Mouse (Mus musculus): ENCODE results near the gene Abhd6.

The Abhd6 gene

DNA sequence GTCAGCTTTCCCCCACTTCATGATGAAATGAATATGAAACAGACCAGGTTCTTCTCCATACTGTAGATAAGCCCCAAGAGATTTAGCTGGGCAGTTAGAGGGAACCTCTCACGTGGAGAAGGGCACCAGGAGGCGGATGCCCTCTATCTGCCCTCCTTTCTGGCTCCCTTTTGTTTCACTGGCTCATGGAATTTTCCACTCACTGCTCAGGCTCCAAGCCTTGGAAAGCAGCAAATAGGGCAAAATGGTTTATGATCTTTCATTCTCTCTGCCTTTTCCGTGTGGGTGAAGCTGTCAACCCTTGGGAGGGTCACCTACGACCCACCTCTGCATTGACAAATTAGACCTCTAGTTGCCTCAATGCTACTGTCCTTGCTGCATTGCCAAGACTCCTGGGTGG is 27.8 kb downstream of the Abhd6 start:
- DNase-seq (ENCODE audit: extremely low spot score): no peak

- DNase-seq (ENCODE audit: extremely low spot score): no peak
Observed at GRCm38 (mm10) chr14:8032087-8032944, 29.6 kb downstream of the Abhd6 start.

GRCm38 (mm10) chr14:8034561-8034960 is 31.9 kb downstream of the Abhd6 start:
- no peak for DNase-seq (ENCODE audit: extremely low spot score)

GRCm38 (mm10) chr14:8035951-8036350 is 33.2 kb downstream of the Abhd6 start:
- no peak for DNase-seq (ENCODE audit: extremely low spot score)

DNA sequence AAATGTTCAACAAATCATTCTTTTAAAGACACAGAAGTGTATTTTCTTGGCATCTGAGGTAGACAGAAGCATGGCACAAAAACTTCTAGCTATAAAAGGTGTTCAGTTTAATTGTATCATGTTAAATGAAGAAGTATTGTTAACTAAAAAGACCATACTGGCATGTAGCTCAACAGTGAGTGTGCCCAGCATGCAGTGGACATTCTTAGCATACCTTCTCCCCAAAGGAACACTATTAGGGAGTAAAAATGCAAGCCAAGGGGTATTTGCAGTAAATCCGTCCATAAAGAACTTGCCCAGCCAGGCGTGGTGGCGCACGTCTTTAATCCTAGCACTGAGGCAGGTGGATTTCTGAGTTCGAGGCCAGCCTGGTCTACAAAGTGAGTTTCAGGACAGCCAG is 33.7 kb downstream of the Abhd6 start:
- DNase-seq (ENCODE audit: extremely low spot score): no peak

GRCm38 (mm10) chr14:8038150-8038549 is 35.4 kb downstream of the Abhd6 start:
- no peak for DNase-seq (ENCODE audit: extremely low spot score)

GRCm38 (mm10) chr14:8038791-8039448 is 36.2 kb downstream of the Abhd6 start:
- no peak for DNase-seq (ENCODE audit: extremely low spot score)

GRCm38 (mm10) chr14:8040179-8040578 is 37.5 kb downstream of the Abhd6 start:
- DNase-seq (ENCODE audit: extremely low spot score): no peak

GRCm38 (mm10) chr14:8040911-8041678 is 38.4 kb downstream of the Abhd6 start:
- no peak for DNase-seq (ENCODE audit: extremely low spot score)

- DNase-seq (ENCODE audit: extremely low spot score): no peak
Observed at GRCm38 (mm10) chr14:8042120-8042519, 39.4 kb downstream of the Abhd6 start.

DNA sequence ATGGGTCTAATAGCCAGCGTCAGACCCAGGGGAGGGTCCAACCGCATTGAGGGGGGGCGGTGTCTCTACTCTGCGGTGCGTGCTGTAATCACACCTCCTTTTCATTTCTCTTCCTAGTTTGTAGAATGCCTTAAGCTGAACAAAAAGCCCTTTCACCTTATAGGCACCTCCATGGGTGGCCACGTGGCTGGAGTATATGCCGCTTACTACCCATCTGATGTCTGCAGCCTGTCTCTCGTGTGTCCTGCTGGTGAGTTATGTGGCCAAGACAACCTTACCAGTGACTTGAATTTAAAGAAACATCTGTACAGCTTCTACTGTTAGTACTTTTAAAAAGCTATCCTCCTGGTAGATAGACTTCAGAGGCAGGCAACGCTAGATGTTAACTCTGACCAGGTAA is 39.9 kb downstream of the Abhd6 start:
- no peak for DNase-seq (ENCODE audit: extremely low spot score)

- DNase-seq (ENCODE audit: extremely low spot score): no peak
Observed at GRCm38 (mm10) chr14:8044330-8044729, 41.6 kb downstream of the Abhd6 start.

DNA sequence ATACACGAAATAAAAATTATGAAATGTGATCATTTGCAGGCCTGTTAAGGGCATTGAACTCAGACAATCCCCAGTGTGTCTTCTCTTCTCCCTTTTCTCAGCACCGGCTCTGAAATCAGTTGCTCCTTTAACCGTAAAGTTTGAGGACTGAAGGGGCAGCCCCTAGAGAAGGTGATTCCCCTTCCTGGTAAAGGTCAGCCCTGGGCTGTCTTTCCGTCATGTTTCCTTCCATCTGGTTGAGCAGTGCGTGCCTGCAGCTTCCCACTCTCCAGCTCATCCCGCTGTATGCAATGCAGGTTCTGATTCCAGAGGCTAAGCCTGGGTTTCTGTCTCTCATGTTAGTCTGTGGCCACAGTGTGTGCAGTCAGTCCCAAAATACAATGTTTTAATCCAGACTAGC is 42.1 kb downstream of the Abhd6 start:
- no peak for DNase-seq (ENCODE audit: extremely low spot score)

- no peak for DNase-seq (ENCODE audit: extremely low spot score)
Observed at GRCm38 (mm10) chr14:8045187-8045846, 42.6 kb downstream of the Abhd6 start.

GRCm38 (mm10) chr14:8046839-8047238 is 44.1 kb downstream of the Abhd6 start:
- DNase-seq (ENCODE audit: extremely low spot score): no peak

DNA sequence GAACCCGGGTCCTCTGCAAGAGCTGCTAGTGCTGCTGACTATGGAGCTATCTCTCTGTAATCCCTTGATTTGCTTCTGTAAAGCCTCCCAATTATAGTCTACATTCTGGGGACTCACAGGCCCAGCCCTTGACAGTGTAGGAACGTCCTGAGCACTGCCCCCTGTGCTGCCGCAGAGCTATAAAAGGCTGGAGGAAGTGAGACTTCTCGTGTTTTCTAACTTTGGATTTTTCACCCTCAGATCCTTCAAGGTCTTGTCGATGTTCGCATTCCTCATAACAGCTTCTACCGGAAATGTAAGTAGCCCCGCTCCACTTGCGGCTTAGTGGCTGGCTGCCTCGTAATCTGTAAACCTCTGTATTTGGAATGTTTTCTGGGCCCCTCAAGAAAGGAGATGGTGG is 46.6 kb downstream of the Abhd6 start:
- no peak for DNase-seq (ENCODE audit: extremely low spot score)

- DNase-seq (ENCODE audit: extremely low spot score): no peak
Observed at GRCm38 (mm10) chr14:8051869-8052268, 49.2 kb downstream of the Abhd6 start.

DNA sequence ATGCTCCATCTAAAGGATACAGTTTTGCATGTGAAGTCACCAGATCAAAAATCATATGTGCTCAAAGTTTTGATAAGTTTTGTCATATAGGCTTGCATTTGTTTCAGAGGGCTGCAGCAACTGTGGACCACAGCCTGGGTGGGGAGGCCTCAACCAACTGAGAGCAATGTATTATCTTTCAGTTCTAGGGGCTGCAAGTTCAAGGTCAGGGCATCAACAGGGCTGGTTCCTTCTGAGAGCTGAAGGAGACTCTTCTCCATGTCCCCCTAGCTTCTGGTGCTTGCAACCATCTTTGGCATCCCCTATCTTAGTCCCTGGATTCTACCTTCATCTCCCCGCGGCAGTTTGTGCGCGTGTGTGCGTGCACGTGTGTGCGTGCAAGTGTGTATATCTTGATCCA is 50.0 kb downstream of the Abhd6 start:
- no peak for DNase-seq (ENCODE audit: extremely low spot score)

GRCm38 (mm10) chr14:8054310-8055102 is 51.8 kb downstream of the Abhd6 start:
- DNase-seq (ENCODE audit: extremely low spot score): peak; percentile 12

DNA sequence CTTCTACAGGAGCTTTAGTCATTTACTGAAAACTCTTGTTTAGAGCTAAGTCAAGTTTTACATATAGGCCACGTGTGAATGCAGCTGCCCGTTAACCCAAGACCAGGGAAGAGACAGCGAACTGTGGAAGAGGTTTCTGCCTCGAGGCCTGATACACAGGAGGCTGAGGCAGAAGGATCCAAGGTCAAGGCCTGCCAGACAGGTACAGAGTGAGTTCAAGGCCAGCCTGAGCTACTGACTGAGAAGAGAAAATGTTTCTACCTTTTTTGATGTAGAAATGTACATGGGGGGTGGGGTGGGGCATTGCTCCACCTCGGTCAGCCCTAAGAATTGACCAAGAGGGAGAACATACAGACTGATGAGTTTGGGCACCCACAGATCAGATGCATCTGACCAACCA is 53.4 kb downstream of the Abhd6 start:
- DNase-seq (ENCODE audit: extremely low spot score): no peak

- DNase-seq (ENCODE audit: extremely low spot score): no peak
Observed at GRCm38 (mm10) chr14:8059938-8060337, 57.2 kb downstream of the Abhd6 start.
